Mouse (Mus musculus) liver, embryonic 14.5 days (tissue): Measurements from ENCODE around the gene Stpg4.

Source experiments
- CTCF ChIP-seq: IDR thresholded peaks from 2 replicates; pipeline ENCODE4 v1.5.1; 2016; ENCODE audit warnings: antibody characterized with exemption, low read depth, control low read depth
- EP300 ChIP-seq: IDR thresholded peaks from 2 replicates; pipeline ENCODE4 v1.6.1; 2016; ENCODE audit warnings: antibody characterized with exemption, low read depth

DNA sequence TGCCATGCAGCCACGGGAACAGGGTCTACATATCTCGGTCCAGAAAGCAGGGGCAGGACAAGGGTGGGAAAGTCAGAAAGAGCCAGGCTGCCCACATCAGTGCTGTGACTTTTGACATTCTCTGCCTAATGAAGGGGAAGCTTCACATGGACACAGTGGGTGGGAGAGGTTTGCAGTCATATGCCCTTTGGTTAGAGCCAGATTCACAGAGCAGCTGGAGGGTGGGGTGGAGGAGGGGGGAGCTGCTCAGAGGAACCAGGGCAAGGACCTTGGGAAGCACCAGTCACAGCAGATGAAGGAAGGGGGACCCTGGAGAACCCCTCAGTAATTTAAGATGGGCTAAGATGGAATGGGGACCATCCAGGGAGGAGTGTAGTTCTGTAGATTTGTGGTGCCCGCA, 41.7 kb downstream of the Stpg4 start:
- no peak for TF ChIP-seq CTCF
- no peak for TF ChIP-seq EP300
